21 mouse cellular contexts compared by ENCODE assay signal in the genomic region with DNA sequence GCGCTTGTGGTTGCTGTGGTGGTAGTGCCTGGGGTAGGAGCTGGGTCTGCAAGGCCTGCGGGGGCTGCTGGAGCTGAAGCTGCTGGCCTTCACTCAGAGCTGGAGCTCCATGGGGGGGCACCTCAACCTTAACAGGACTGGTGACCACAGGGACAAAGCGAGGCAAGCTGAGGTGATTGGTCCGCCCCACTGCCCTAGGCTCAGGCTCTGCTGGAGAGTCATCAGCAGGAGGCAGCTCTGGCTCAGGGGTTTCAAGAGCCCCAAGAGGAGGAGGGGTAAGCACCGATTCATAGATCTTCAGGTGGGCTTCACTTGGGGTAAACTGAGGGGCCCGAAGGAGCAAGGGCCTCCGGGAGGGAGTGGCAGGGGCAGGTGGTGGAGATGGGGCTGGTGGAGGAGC. TPM values are rescaled to one million over a fixed set of nuclear protein-coding genes. Genes with fewer than 3 reads are reported as not detected.
DNase-seq lines count a peak whose midpoint lies in the region; TF ChIP-seq lines count a peak whose summit lies in the region.
"Had no signal": no experiment of that assay in that cellular context is flagged by ENCODE, and none has a peak within 500 bp of the region (broad histone marks: within the 10 kb centered on the region; RNA-seq: fewer than 3 reads in every experiment).

No protein-coding gene starts in this region.

- no peak overlapping the region for H3K4me2 ChIP-seq in myocyte (ENCODE audit: low read depth)
- H3K4me2 ChIP-seq: heart, embryonic 12.5 days; heart, embryonic 15.5 days; hindbrain, embryonic 15.5 days had no signal

- H3K27me3 ChIP-seq in myocyte (ENCODE audit: control insufficient read depth, insufficient read depth, insufficient read length), result no peaks in the 10 kb centered on the region
- H3K27me3 ChIP-seq: CH12.LX; heart, embryonic 12.5 days; heart, embryonic 15.5 days; hindbrain, embryonic 15.5 days had no signal

- H3K36me3 ChIP-seq in myocyte (ENCODE audit: control insufficient read depth, insufficient read depth), result peaks cover 15% of the 10 kb centered on the region

- TF ChIP-seq POLR2A in myocyte (IDR thresholded peaks at IDR 0.05; ENCODE audit: insufficient read length, low read depth), result no peak

- peak; percentile 44 for DNase-seq in cerebellum, adult 11-12 months
- no peak for DNase-seq in cerebellum, postnatal 14 days
- peak; percentile 93 for DNase-seq in heart, adult 11 months
- DNase-seq in heart, adult 9 months (ENCODE audit: low spot score in 2 of 2), result no peak
- peak; percentile 42 for DNase-seq in testis, postnatal 10 days (ENCODE audit: low spot score)
- DNase-seq in testis, postnatal 14 days (ENCODE audit: low spot score), result no peak
- no peak for DNase-seq in lung, adult 18-20 months
- DNase-seq: adrenal gland, adult 2 months; adrenal gland, postnatal 14 days; B cell, adult 2 months; cerebellum, postnatal 36 days; embryo, embryonic 11 days; gastrocnemius, postnatal 36 days; heart, postnatal 10 days; heart, postnatal 36 days; kidney, adult 2 months had no signal

- peaks cover 26% of the 10 kb centered on the region for H3K79me2 ChIP-seq in myocyte (ENCODE audit: control insufficient read depth, insufficient read depth)

- H3K4me3 ChIP-seq in myocyte, result no peak overlapping the region
- H3K4me3 ChIP-seq: heart, embryonic 12.5 days; heart, embryonic 15.5 days; hindbrain, embryonic 15.5 days had no signal

- H3ac ChIP-seq in myocyte (ENCODE audit: control insufficient read depth, insufficient read length), result no peak overlapping the region

TF ChIP-seq in myocyte, 11 proteins besides CTCF, POLR2A, EP300 and RAD21:
- TF ChIP-seq TCF12 (IDR thresholded peaks at IDR 0.05; ENCODE audit: insufficient read depth, poor library complexity, severe bottlenecking), result no peak
- peak; percentile 11 for TF ChIP-seq POLR2AphosphoS2 (IDR thresholded peaks at IDR 0.05; ENCODE audit: insufficient read length, low read depth)

RNA-seq across cellular contexts. Expression of a gene that starts 3.4 kb away (rescaled TPM):
- polyA plus RNA-seq in myocyte (2012; fragmentation: generic; extraction: Trizol), result 12.9 TPM

RNA-seq across cellular contexts. Expression of a gene that starts 13.5 kb away (rescaled TPM):
- polyA plus RNA-seq in myocyte (2012; fragmentation: generic; extraction: Trizol), result 0.11 TPM

RNA-seq across cellular contexts. Expression of a gene that starts 19.9 kb away (rescaled TPM):
- polyA plus RNA-seq in myocyte (2012; fragmentation: generic; extraction: Trizol), result 0.66 TPM

RNA-seq across cellular contexts. Expression of a gene that starts 21.7 kb away (rescaled TPM):
- 169 TPM for polyA plus RNA-seq in myocyte (2012; fragmentation: generic; extraction: Trizol)

RNA-seq across cellular contexts. Expression of a gene that starts 22.0 kb away (rescaled TPM):
- polyA plus RNA-seq in myocyte (2012; fragmentation: generic; extraction: Trizol), result 1.0 TPM

Comparison
In these comparisons a context has a peak if more than half of its experiments do, and no peak if none do; other contexts are left out.
1. DNase-seq: peak in cerebellum, adult 11-12 months (single experiment), heart, adult 11 months (single experiment) and testis, postnatal 10 days (single experiment); none in cerebellum, postnatal 14 days (0 of 2), heart, adult 9 months (0 of 2), testis, postnatal 14 days (single experiment) and lung, adult 18-20 months (0 of 2).